In genomic region chr15:13196237-13196636, GRCm38 (mm10) we compare ENCODE assay signal across 25 mouse cellular contexts. TPM values are rescaled to one million over a fixed set of nuclear protein-coding genes. Genes with fewer than 3 reads are reported as not detected.
DNase-seq lines count a peak whose midpoint lies in the region; ATAC-seq lines count a peak whose summit lies in the region.
"Had no signal": no experiment of that assay in that cellular context is flagged by ENCODE, and none has a peak within 500 bp of the region (broad histone marks: within the 10 kb centered on the region; RNA-seq: fewer than 3 reads in every experiment).

No protein-coding gene starts in this region.

- no peaks in the 10 kb centered on the region for H3K36me3 ChIP-seq in heart, embryonic 11.5 days (ENCODE audit: control insufficient read depth, insufficient read depth, low read length)
- no peaks in the 10 kb centered on the region for H3K36me3 ChIP-seq in heart, embryonic 16.5 days (ENCODE audit: control insufficient read depth, insufficient read depth)
- H3K36me3 ChIP-seq: embryonic facial prominence, embryonic 15.5 days; forebrain, embryonic 10.5 days; hindbrain, embryonic 10.5 days; intestine, embryonic 15.5 days had no signal

- H3K27me3 ChIP-seq in heart, embryonic 11.5 days (ENCODE audit: control insufficient read depth, insufficient read depth, low read length): no peaks in the 10 kb centered on the region
- H3K27me3 ChIP-seq in heart, embryonic 16.5 days (ENCODE audit: control insufficient read depth, insufficient read depth, low read length): no peaks in the 10 kb centered on the region
- H3K27me3 ChIP-seq: embryonic facial prominence, embryonic 15.5 days; intestine, embryonic 15.5 days; Patski had no signal

- H3K4me3 ChIP-seq in heart, embryonic 11.5 days (ENCODE audit: low read depth, low read length): no peak overlapping the region
- no peak overlapping the region for H3K4me3 ChIP-seq in heart, embryonic 16.5 days (ENCODE audit: low read length)
- H3K4me3 ChIP-seq: embryonic facial prominence, embryonic 15.5 days; erythroblast, embryonic 14.5 days; forebrain, embryonic 10.5 days; gastrocnemius, adult 2 months; hindbrain, embryonic 10.5 days; intestine, embryonic 15.5 days had no signal

- 10% methylated on average over 1 of the region's 1 CpGs for WGBS in heart, embryonic 11.5 days (ENCODE audit: insufficient replicate concordance)
- 22% methylated on average over 1 of the region's 1 CpGs for WGBS in heart, embryonic 16.5 days

- ATAC-seq in heart, embryonic 11.5 days (replicated peaks; ENCODE audit: insufficient number of reproducible peaks, low FRiP score, low TSS enrichment): peak; percentile 87
- ATAC-seq in heart, embryonic 16.5 days (replicated peaks; ENCODE audit: extremely low read depth, insufficient read depth, low FRiP score): peak; percentile 88
- ATAC-seq: activated CD4-positive, CD25-positive, alpha-beta regulatory T cell, adult 4 months; forebrain, embryonic 14.5 days; intestine, embryonic 15.5 days; Patski had no signal

- H3K4me1 ChIP-seq in heart, embryonic 11.5 days (ENCODE audit: control insufficient read depth, insufficient read depth, low read length): no peaks in the 10 kb centered on the region
- no peaks in the 10 kb centered on the region; the same call in 1 of the 2 replicates for H3K4me1 ChIP-seq in heart, embryonic 16.5 days (ENCODE audit: control insufficient read depth, insufficient read depth, low read length)
- H3K4me1 ChIP-seq: embryonic facial prominence, embryonic 15.5 days; intestine, embryonic 15.5 days had no signal

- no peaks in the 10 kb centered on the region for H3K9me3 ChIP-seq in heart, embryonic 11.5 days (replicated peaks; ENCODE audit: control insufficient read depth, low read length)
- no peaks in the 10 kb centered on the region for H3K9me3 ChIP-seq in heart, embryonic 16.5 days (replicated peaks; ENCODE audit: control insufficient read depth, low read length)
- H3K9me3 ChIP-seq: embryonic facial prominence, embryonic 15.5 days; forebrain, embryonic 10.5 days; hindbrain, embryonic 10.5 days; intestine, embryonic 15.5 days had no signal

- H3K27ac ChIP-seq in heart, embryonic 11.5 days (ENCODE audit: low read depth, low read length): no peak overlapping the region
- H3K27ac ChIP-seq in heart, embryonic 16.5 days (ENCODE audit: low read length): no peak overlapping the region
- H3K27ac ChIP-seq: embryonic facial prominence, embryonic 15.5 days; forebrain, embryonic 10.5 days; gastrocnemius, adult 2 months; hindbrain, embryonic 10.5 days; hindbrain, embryonic 14.5 days; intestine, embryonic 15.5 days had no signal

- no peak overlapping the region for H3K4me2 ChIP-seq in heart, embryonic 11.5 days
- H3K4me2 ChIP-seq in heart, embryonic 16.5 days (ENCODE audit: low read depth, low read length): no peak overlapping the region
- H3K4me2 ChIP-seq: embryonic facial prominence, embryonic 15.5 days; hindbrain, embryonic 14.5 days; intestine, embryonic 15.5 days had no signal

- peak; percentile 48 for DNase-seq in embryo, embryonic 10.5 days (ENCODE audit: low spot score)
- no peak for DNase-seq in embryo, embryonic 9.5 days (ENCODE audit: extremely low spot score)
- no peak for DNase-seq in heart, adult 9 months (ENCODE audit: low spot score in 2 of 2)
- DNase-seq in heart, adult 8-10 months (ENCODE audit: low spot score): no peak
- DNase-seq in thymus, postnatal 36 days: no peak
- DNase-seq: adrenal gland, postnatal 14 days; cerebellum, adult 11-12 months; cerebellum, adult 9-10 months; cerebellum, postnatal 25 days; gastrocnemius, adult 2 months; gastrocnemius, postnatal 25 days; kidney, adult 18-20 months had no signal

- no peak overlapping the region for H3K9ac ChIP-seq in heart, embryonic 11.5 days (ENCODE audit: low read depth, low read length)
- no peak overlapping the region for H3K9ac ChIP-seq in heart, embryonic 16.5 days (ENCODE audit: low read length)
- H3K9ac ChIP-seq: embryonic facial prominence, embryonic 15.5 days; hindbrain, embryonic 14.5 days; intestine, embryonic 15.5 days had no signal

RNA-seq across cellular contexts. Expression of gene Cdh6, which starts 22.8 kb away (rescaled TPM):
- polyA plus RNA-seq in heart, embryonic 11.5 days (2014; fragmentation: Nextera tagmentation; extraction: Ambion mirVana): 2.2 and 2.7 TPM in 2 replicates
- polyA plus RNA-seq in heart, embryonic 16.5 days (2015; fragmentation: Nextera tagmentation; extraction: Ambion mirVana): 1.3 and 1.4 TPM in 2 replicates
- total RNA-seq in heart, adult 8-10 months (2022): under 1 TPM; 0.26 to 0.31 (median 0.29) TPM
- total RNA-seq: granulocyte monocyte progenitor cell, adult 5-6 weeks; MEL had no signal
- polyA plus RNA-seq: erythroblast, embryonic 14.5 days had no signal
